Mouse (Mus musculus) ES-Bruce4 (cell line): ENCODE data around the gene Casp4. TPM values are rescaled to one million over a fixed set of nuclear protein-coding genes. Genes with fewer than 3 reads are reported as not detected.

Experiments
- H3K27ac ChIP-seq: 2 replicates; pipeline ENCODE4 v1.5.1; 2012; ENCODE audit warnings: low read length, inconsistent platforms; ENCODE audit not compliant: insufficient read depth
- H3K27me3 ChIP-seq: 2 replicates; pipeline ENCODE4 v1.6.1; 2012; ENCODE audit warnings: mild to moderate bottlenecking, low read length, inconsistent platforms; ENCODE audit not compliant: control insufficient read depth, poor library complexity, insufficient read depth, severe bottlenecking
- H3K36me3 ChIP-seq: 2 replicates; pipeline ENCODE4 v1.6.1; 2012; ENCODE audit warnings: inconsistent platforms, mild to moderate bottlenecking, low read length, moderate library complexity; ENCODE audit not compliant: control insufficient read depth, poor library complexity, insufficient read depth, severe bottlenecking
- H3K4me1 ChIP-seq: one replicate; pipeline ENCODE4 v1.8.1; 2011; ENCODE audit warnings: low read length; ENCODE audit not compliant: control insufficient read depth, insufficient read depth
- H3K4me3 ChIP-seq: 2 replicates; pipeline ENCODE4 v1.5.1; 2011; ENCODE audit warnings: low read depth, mild to moderate bottlenecking, low read length
- H3K9ac ChIP-seq: 2 replicates; pipeline ENCODE4 v1.6.1; 2012; ENCODE audit warnings: low read depth, mild to moderate bottlenecking, inconsistent platforms; ENCODE audit not compliant: poor library complexity, severe bottlenecking
- H3K9me3 ChIP-seq: replicated peaks from 2 replicates; pipeline ENCODE4 v1.6.1; 2012; ENCODE audit warnings: mild to moderate bottlenecking, low read length, inconsistent platforms; ENCODE audit not compliant: control insufficient read depth, poor library complexity, insufficient read depth, severe bottlenecking
- CTCF ChIP-seq: IDR thresholded peaks from one replicate; pipeline ENCODE4 v1.8.1; 2011; ENCODE audit warnings: low read depth, low read length
- EP300 ChIP-seq: IDR thresholded peaks from 2 replicates; pipeline ENCODE4 v1.6.1; 2011; ENCODE audit warnings: low read depth, low read length; ENCODE audit not compliant: insufficient read depth
- POLR2A ChIP-seq: IDR thresholded peaks from one replicate; pipeline ENCODE4 v1.8.1; 2011; ENCODE audit warnings: low read length; ENCODE audit not compliant: insufficient read depth
- polyA plus RNA-seq: library from polyadenylated mRNA; stranded (reverse); fragments of >200 nt; gene quantifications from 2 replicates; pipeline ENCODE4 v1.2.4, GENCODE M21; 2011; ENCODE audit warnings: low read depth; ENCODE audit not compliant: missing spikeins, insufficient read depth, insufficient read length

Casp4 gene
- polyA plus RNA-seq = 0.78 and 2.4 TPM in 2 replicates

- TF ChIP-seq EP300 (no peak), CTCF (no peak), POLR2A (no peak)
- Histone ChIP-seq H3K4me3 (no peak within 1 kb of the TSS), H3K9me3 (no peaks in the 10 kb centered on the region), H3K9ac (no peak within 1 kb of the TSS), H3K27ac (no peak within 1 kb of the TSS), H3K27me3 (no peaks in the 10 kb centered on the region), H3K4me1 (no peaks in the 10 kb centered on the region), H3K36me3 (no peaks in the 10 kb centered on the region)
Observed at GRCm38 (mm10) chr9:5308561-5308960, at the start of gene Casp4. Gene Casp4, plus strand, starts transcription at chr9:5308828.

GRCm38 (mm10) chr9:5263951-5264475 is 44.6 kb upstream of the Casp4 start:
- Histone ChIP-seq H3K27me3 (no peaks in the 10 kb centered on the region), H3K4me1 (no peaks in the 10 kb centered on the region), H3K27ac (no peak overlapping the region), H3K9me3 (no peaks in the 10 kb centered on the region), H3K4me3 (no peak overlapping the region), H3K9ac (no peak overlapping the region), H3K36me3 (no peaks in the 10 kb centered on the region)
- TF ChIP-seq CTCF = no peak

GRCm38 (mm10) chr9:5270274-5270673 is 38.4 kb upstream of the Casp4 start:
- TF ChIP-seq CTCF (no peak), EP300 (no peak), POLR2A (no peak)
- H3K27me3 ChIP-seq = no peaks in the 10 kb centered on the region

GRCm38 (mm10) chr9:5270884-5271283 is 37.7 kb upstream of the Casp4 start:
- H3K9me3 ChIP-seq = no peaks in the 10 kb centered on the region
- no peak overlapping the region for H3K4me3 ChIP-seq
- no peaks in the 10 kb centered on the region for H3K4me1 ChIP-seq
- no peak for TF ChIP-seq EP300
- TF ChIP-seq CTCF = no peak
- no peak for TF ChIP-seq POLR2A
- H3K36me3 ChIP-seq = no peaks in the 10 kb centered on the region
- H3K27ac ChIP-seq = no peak overlapping the region
- H3K27me3 ChIP-seq = no peaks in the 10 kb centered on the region
- H3K9ac ChIP-seq = no peak overlapping the region

More at GRCm38 (mm10) chr9:5270274-5270673, 38.4 kb upstream of the Casp4 start:
- no peak overlapping the region for H3K27ac ChIP-seq
- H3K9me3 ChIP-seq = no peaks in the 10 kb centered on the region
- no peaks in the 10 kb centered on the region for H3K36me3 ChIP-seq
- H3K4me3 ChIP-seq = no peak overlapping the region
- H3K9ac ChIP-seq = no peak overlapping the region
- H3K4me1 ChIP-seq = no peaks in the 10 kb centered on the region

- TF ChIP-seq POLR2A (no peak), CTCF (no peak), EP300 (no peak)
- Histone ChIP-seq H3K27ac (no peak overlapping the region), H3K27me3 (no peaks in the 10 kb centered on the region), H3K4me3 (no peak overlapping the region), H3K9me3 (no peaks in the 10 kb centered on the region), H3K4me1 (no peaks in the 10 kb centered on the region), H3K36me3 (no peaks in the 10 kb centered on the region), H3K9ac (no peak overlapping the region)
Observed at GRCm38 (mm10) chr9:5271334-5271845, 37.2 kb upstream of the Casp4 start.

- H3K4me3 ChIP-seq = no peak overlapping the region
- no peaks in the 10 kb centered on the region for H3K36me3 ChIP-seq
- peaks cover 4% of the 10 kb centered on the region; the same call in 1 of the 2 replicates for H3K9me3 ChIP-seq
- H3K27ac ChIP-seq = no peak overlapping the region
- no peak overlapping the region for H3K9ac ChIP-seq
- no peaks in the 10 kb centered on the region for H3K4me1 ChIP-seq
- H3K27me3 ChIP-seq = no peaks in the 10 kb centered on the region
- TF ChIP-seq CTCF = no peak
- TF ChIP-seq POLR2A = no peak
- TF ChIP-seq EP300 = no peak
Observed at GRCm38 (mm10) chr9:5286071-5286470, 22.6 kb upstream of the Casp4 start.
